21 mouse cellular contexts compared by ENCODE assay signal in the genomic region with DNA sequence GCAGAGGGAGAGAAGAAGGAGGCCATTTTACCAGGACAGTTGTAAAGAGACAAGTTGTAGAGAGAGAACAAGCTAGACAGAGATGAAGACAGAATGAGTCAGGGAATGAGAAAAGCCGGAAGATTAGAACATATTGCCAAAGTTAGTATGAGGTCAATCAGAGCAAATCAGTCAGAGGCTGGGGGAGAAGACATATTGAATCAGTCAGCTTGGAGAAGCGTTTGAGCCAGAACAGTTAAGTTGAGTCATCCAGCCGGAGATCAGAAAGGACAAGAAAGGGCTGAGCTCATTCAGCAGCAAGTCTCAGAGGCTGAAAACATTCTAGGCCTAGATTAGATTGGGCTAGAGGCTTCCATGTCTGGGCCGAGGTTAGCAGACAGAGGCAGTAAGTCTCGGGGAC.
"Had no signal": no experiment of that assay in that cellular context is flagged by ENCODE, and none has a peak within 500 bp of the region (broad histone marks: within the 10 kb centered on the region; RNA-seq: fewer than 3 reads in every experiment).

No protein-coding gene starts in this region.

- DNase-seq: kidney, adult 8-10 months; kidney, postnatal 10 days; kidney, postnatal 36 days; layer of hippocampus, postnatal 36 days; liver, postnatal 0 days; lung, embryonic 14.5 days; lung, postnatal 10 days; lung, postnatal 4 days; midbrain, embryonic 14.5 days; right cerebral cortex, postnatal 14 days; right cerebral cortex, postnatal 4 days; thymus, adult 2 months; thymus, postnatal 14 days; thymus, postnatal 4 days had no signal

- ATAC-seq: liver, postnatal 0 days had no signal

- H3K4me2 ChIP-seq: kidney, embryonic 15.5 days; limb, embryonic 12.5 days; limb, embryonic 15.5 days; liver, embryonic 11.5 days; lung, embryonic 14.5 days; midbrain, embryonic 11.5 days had no signal

- H3K9me3 ChIP-seq: kidney, embryonic 15.5 days; limb, embryonic 12.5 days; limb, embryonic 15.5 days had no signal

- H3K4me3 ChIP-seq: kidney, embryonic 15.5 days; left cerebral cortex, adult 2 months; limb, embryonic 12.5 days; limb, embryonic 15.5 days had no signal

- H3K9ac ChIP-seq: kidney, embryonic 15.5 days; limb, embryonic 12.5 days; limb, embryonic 15.5 days; liver, embryonic 14.5 days; liver, postnatal 0 days; lung, embryonic 14.5 days had no signal

- H3K36me3 ChIP-seq: kidney, embryonic 15.5 days; limb, embryonic 12.5 days; limb, embryonic 15.5 days had no signal

- H3K27ac ChIP-seq: kidney, embryonic 15.5 days; left cerebral cortex, adult 2 months; limb, embryonic 12.5 days; limb, embryonic 15.5 days; liver, embryonic 14.5 days had no signal

- H3K27me3 ChIP-seq: kidney, embryonic 15.5 days; limb, embryonic 15.5 days had no signal
